In the genomic region with DNA sequence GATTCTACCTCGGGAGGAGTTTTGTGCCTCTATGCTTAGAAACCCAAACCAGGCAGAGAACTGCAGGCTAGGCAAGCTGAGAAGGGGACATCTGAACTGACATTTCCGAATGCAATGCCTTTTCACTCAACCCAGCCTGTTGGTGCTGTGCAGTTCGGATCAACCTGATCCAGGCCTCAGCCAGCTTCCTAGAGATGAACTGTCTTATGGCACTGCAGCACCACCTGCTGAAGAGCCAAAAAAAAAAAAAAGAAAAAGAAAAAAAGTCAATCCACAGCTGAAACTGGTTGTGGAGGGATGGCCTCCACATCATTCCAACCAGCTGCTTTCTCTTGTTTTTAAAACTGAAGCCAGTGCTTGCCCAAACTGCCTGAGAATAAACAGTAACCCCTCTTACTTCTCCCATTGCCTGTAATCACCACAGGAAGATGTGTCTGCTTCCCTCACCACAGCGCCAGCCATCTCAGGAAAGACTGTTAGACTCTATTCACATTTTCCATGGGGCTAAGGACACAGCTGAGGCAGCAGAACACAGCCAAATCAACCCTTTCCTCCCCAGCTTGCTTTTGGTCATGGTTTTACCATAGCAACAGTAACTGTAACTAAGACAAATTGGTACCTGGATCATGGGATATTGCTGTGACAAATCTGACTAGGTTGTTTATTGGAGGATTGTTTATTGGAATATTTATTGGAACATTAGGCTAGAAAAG, we compare ENCODE assay signal across 10 mouse cellular contexts.
A peak's percentile ranks its signal among the peaks of the same experiment; 100 is the strongest.
DNase-seq lines count a peak whose midpoint lies in the region; ATAC-seq lines count a peak whose summit lies in the region.
"Had no signal": no experiment of that assay in that cellular context is flagged by ENCODE, and none has a peak within 500 bp of the region (broad histone marks: within the 10 kb centered on the region; RNA-seq: fewer than 3 reads in every experiment).

No protein-coding gene starts in this region.

- no peak for ATAC-seq in embryonic facial prominence, embryonic 13.5 days (ENCODE audit: insufficient number of reproducible peaks, insufficient read depth, low FRiP score, low TSS enrichment, low read depth)
- peak; percentile 55 to 56 for ATAC-seq in hematopoietic stem cell, adult 5-6 weeks (replicated peaks in 1 of 2; ENCODE audit: insufficient read depth in 1 of 2, low FRiP score in 2 of 2, low TSS enrichment in 1 of 2, low read depth in 1 of 2, poor library complexity in 2 of 2, severe bottlenecking in 2 of 2)
- no peak for ATAC-seq in neural tube, embryonic 15.5 days (ENCODE audit: low FRiP score)
- no peak for ATAC-seq in forebrain, embryonic 11.5 days (replicated peaks; ENCODE audit: low FRiP score)

- H3K4me2 ChIP-seq in embryonic facial prominence, embryonic 13.5 days: no peak overlapping the region
- no peak overlapping the region for H3K4me2 ChIP-seq in neural tube, embryonic 15.5 days
- H3K4me2 ChIP-seq in forebrain, embryonic 11.5 days (ENCODE audit: low read depth, low read length, severe bottlenecking): no peak overlapping the region
- H3K4me2 ChIP-seq: embryonic facial prominence, embryonic 12.5 days had no signal

- H3K4me1 ChIP-seq in embryonic facial prominence, embryonic 13.5 days: peaks cover 14% of the 10 kb centered on the region
- peaks cover 12% of the 10 kb centered on the region for H3K4me1 ChIP-seq in embryonic facial prominence, embryonic 10.5 days
- no peaks in the 10 kb centered on the region for H3K4me1 ChIP-seq in neural tube, embryonic 15.5 days
- no peaks in the 10 kb centered on the region for H3K4me1 ChIP-seq in forebrain, embryonic 11.5 days (replicated peaks; ENCODE audit: control insufficient read depth, insufficient read depth, low read length)

- no peaks in the 10 kb centered on the region for H3K9me3 ChIP-seq in embryonic facial prominence, embryonic 13.5 days
- no peaks in the 10 kb centered on the region for H3K9me3 ChIP-seq in embryonic facial prominence, embryonic 10.5 days
- H3K9me3 ChIP-seq in neural tube, embryonic 15.5 days (replicated peaks): no peaks in the 10 kb centered on the region
- no peaks in the 10 kb centered on the region for H3K9me3 ChIP-seq in forebrain, embryonic 11.5 days (ENCODE audit: control insufficient read depth, low read length)
- H3K9me3 ChIP-seq: embryonic facial prominence, embryonic 12.5 days had no signal

- DNase-seq in embryonic facial prominence, embryonic 10.5 days (ENCODE audit: low spot score): no peak
- DNase-seq in lung, postnatal 10 days: peak; percentile 26
- DNase-seq in lung, postnatal 25 days (ENCODE audit: low spot score): no peak
- DNase-seq in forebrain, embryonic 11.5 days (ENCODE audit: low spot score): no peak
- DNase-seq in adrenal gland, postnatal 36 days: no peak

- no peaks in the 10 kb centered on the region for H3K36me3 ChIP-seq in embryonic facial prominence, embryonic 13.5 days
- no peaks in the 10 kb centered on the region for H3K36me3 ChIP-seq in embryonic facial prominence, embryonic 10.5 days (replicated peaks)
- H3K36me3 ChIP-seq in neural tube, embryonic 15.5 days: no peaks in the 10 kb centered on the region
- H3K36me3 ChIP-seq in forebrain, embryonic 11.5 days (ENCODE audit: control insufficient read depth, insufficient read depth, low read length): no peaks in the 10 kb centered on the region
- H3K36me3 ChIP-seq: embryonic facial prominence, embryonic 12.5 days had no signal

- WGBS in embryonic facial prominence, embryonic 13.5 days: 38% methylated on average over 4 of the region's 4 CpGs
- 69% methylated on average over 4 of the region's 4 CpGs for WGBS in embryonic facial prominence, embryonic 10.5 days
- 71% methylated on average over 4 of the region's 4 CpGs for WGBS in neural tube, embryonic 15.5 days
- 79% methylated on average over 4 of the region's 4 CpGs for WGBS in forebrain, embryonic 11.5 days

- no peak overlapping the region for H3K9ac ChIP-seq in embryonic facial prominence, embryonic 13.5 days
- H3K9ac ChIP-seq in neural tube, embryonic 15.5 days (replicated peaks): no peak overlapping the region
- H3K9ac ChIP-seq in forebrain, embryonic 11.5 days (ENCODE audit: low read length): no peak overlapping the region
- H3K9ac ChIP-seq: embryonic facial prominence, embryonic 12.5 days had no signal

- no peak overlapping the region for H3K4me3 ChIP-seq in embryonic facial prominence, embryonic 13.5 days
- no peak overlapping the region for H3K4me3 ChIP-seq in embryonic facial prominence, embryonic 10.5 days
- H3K4me3 ChIP-seq in neural tube, embryonic 15.5 days (replicated peaks): no peak overlapping the region
- no peak overlapping the region for H3K4me3 ChIP-seq in forebrain, embryonic 11.5 days (ENCODE audit: low read depth, low read length)
- H3K4me3 ChIP-seq: embryonic facial prominence, embryonic 12.5 days; heart, adult 2 months had no signal

- H3K27me3 ChIP-seq in embryonic facial prominence, embryonic 13.5 days: no peaks in the 10 kb centered on the region
- H3K27me3 ChIP-seq in embryonic facial prominence, embryonic 10.5 days (replicated peaks; ENCODE audit: low read depth, poor library complexity, severe bottlenecking): no peaks in the 10 kb centered on the region
- no peaks in the 10 kb centered on the region for H3K27me3 ChIP-seq in neural tube, embryonic 15.5 days (replicated peaks)
- no peaks in the 10 kb centered on the region for H3K27me3 ChIP-seq in forebrain, embryonic 11.5 days (ENCODE audit: control insufficient read depth, insufficient read depth, low read length)
- H3K27me3 ChIP-seq: embryonic facial prominence, embryonic 12.5 days had no signal

- H3K27ac ChIP-seq in embryonic facial prominence, embryonic 13.5 days: peak overlapping the region; percentile 34
- H3K27ac ChIP-seq in embryonic facial prominence, embryonic 10.5 days (replicated peaks): no peak overlapping the region
- H3K27ac ChIP-seq in neural tube, embryonic 15.5 days (replicated peaks): 0 out of 2 replicates have a peak overlapping the region, but pooled peaks have one; percentile 1
- no peak overlapping the region for H3K27ac ChIP-seq in forebrain, embryonic 11.5 days (ENCODE audit: low read depth, low read length)
- H3K27ac ChIP-seq: embryonic facial prominence, embryonic 12.5 days; heart, adult 2 months had no signal

Comparison
In these comparisons a context has a peak if more than half of its experiments do, and no peak if none do; other contexts are left out.
1. H3K27ac ChIP-seq: peak in embryonic facial prominence, embryonic 13.5 days (single experiment) and neural tube, embryonic 15.5 days (single experiment); none in embryonic facial prominence, embryonic 10.5 days (single experiment) and forebrain, embryonic 11.5 days (single experiment).
2. ATAC-seq: peak in hematopoietic stem cell, adult 5-6 weeks (2 of 2); none in embryonic facial prominence, embryonic 13.5 days (single experiment), neural tube, embryonic 15.5 days (single experiment) and forebrain, embryonic 11.5 days (single experiment).